Mouse (Mus musculus) midbrain, embryonic 11.5 days (tissue): ENCODE measurements around the gene Tm4sf5. TPM values are rescaled to one million over a fixed set of nuclear protein-coding genes. Genes with fewer than 3 reads are reported as not detected.

Experiments used
- ATAC-seq: fragments of 200-750 bp; cut with Nextera tagmentation; 2 replicates; pipeline ENCODE4 v1.8.0; 2017; ENCODE audit warnings: moderate TSS enrichment, moderate library complexity; ENCODE audit not compliant: low FRiP score
- DNase-seq: peaks from one replicate; pipeline ENCODE4 v3.0.0; 2015; ENCODE audit warnings: low spot score; ENCODE audit errors: missing footprints
- H3K27ac ChIP-seq: fragments of 300-500 bp; sonication (generic); 2 replicates; pipeline ENCODE4 v1.5.1; 2014; ENCODE audit warnings: low read depth, low read length
- H3K27me3 ChIP-seq: fragments of 300-500 bp; sonication (generic); 2 replicates; pipeline ENCODE4 v1.6.1; 2014; ENCODE audit warnings: mild to moderate bottlenecking, low read length, moderate library complexity, mixed read lengths; ENCODE audit not compliant: control insufficient read depth, insufficient read depth
- H3K36me3 ChIP-seq: fragments of 300-500 bp; sonication (generic); 2 replicates; pipeline ENCODE4 v1.6.1; 2014; ENCODE audit warnings: mild to moderate bottlenecking, low read length, moderate library complexity, mixed read lengths; ENCODE audit not compliant: control insufficient read depth, insufficient read depth
- H3K4me1 ChIP-seq: fragments of 300-500 bp; sonication (generic); 2 replicates; pipeline ENCODE4 v1.6.1; 2014; ENCODE audit warnings: low read length; ENCODE audit not compliant: control insufficient read depth, insufficient read depth
- H3K4me2 ChIP-seq: fragments of 300-500 bp; sonication (generic); 2 replicates; pipeline ENCODE4 v1.6.1; 2014; ENCODE audit warnings: mild to moderate bottlenecking, moderate library complexity
- H3K4me3 ChIP-seq: fragments of 300-500 bp; sonication (generic); 2 replicates; pipeline ENCODE4 v1.5.1; 2014; ENCODE audit warnings: low read depth, low read length
- H3K9ac ChIP-seq: fragments of 300-500 bp; sonication (generic); 2 replicates; pipeline ENCODE4 v1.6.1; 2014; ENCODE audit warnings: low read length
- H3K9me3 ChIP-seq: fragments of 300-500 bp; sonication (generic); 2 replicates; pipeline ENCODE4 v1.6.1; 2016; ENCODE audit warnings: low read length; ENCODE audit not compliant: control insufficient read depth
- WGBS: fragments of 180-500 bp; shearing (Covaris S2); extraction: QIAGEN DNeasy Blood & Tissue Kit; methylation state at CpG from one replicate; pipeline ENCODE4 v1.1.7; 2014; 5-methylcytosine and 5-hydroxymethylcytosine counted together
- polyA plus RNA-seq: library from polyadenylated mRNA; unstranded; fragments of >200 nt; fragmentation: Nextera tagmentation; extraction: Ambion mirVana; gene quantifications from 2 replicates; pipeline ENCODE4 v1.2.1, GENCODE M21; 2014

Tm4sf5 gene
- polyA plus RNA-seq, 1 experiment from 2014 or later: not detected

GRCm38 (mm10) chr11:70502018-70502417 lies 3.0 kb upstream of the Tm4sf5 start:
- H3K27ac ChIP-seq: no peak overlapping the region
- no peaks in the 10 kb centered on the region for H3K36me3 ChIP-seq
- DNase-seq: no peak
- no peak overlapping the region for H3K4me3 ChIP-seq
- WGBS: 85% methylated on average over 3 of the region's 3 CpGs
- no peaks in the 10 kb centered on the region for H3K4me1 ChIP-seq
- no peak for ATAC-seq
- no peaks in the 10 kb centered on the region for H3K27me3 ChIP-seq
- H3K9me3 ChIP-seq: no peaks in the 10 kb centered on the region
- H3K4me2 ChIP-seq: no peak overlapping the region
- no peak overlapping the region for H3K9ac ChIP-seq

GRCm38 (mm10) chr11:70506385-70506784 lies 1.3 kb downstream of the Tm4sf5 start:
- WGBS: 31% methylated on average over 4 of the region's 4 CpGs
- Histone ChIP-seq H3K27ac (no peak overlapping the region), H3K4me3 (no peak overlapping the region)

DNA sequence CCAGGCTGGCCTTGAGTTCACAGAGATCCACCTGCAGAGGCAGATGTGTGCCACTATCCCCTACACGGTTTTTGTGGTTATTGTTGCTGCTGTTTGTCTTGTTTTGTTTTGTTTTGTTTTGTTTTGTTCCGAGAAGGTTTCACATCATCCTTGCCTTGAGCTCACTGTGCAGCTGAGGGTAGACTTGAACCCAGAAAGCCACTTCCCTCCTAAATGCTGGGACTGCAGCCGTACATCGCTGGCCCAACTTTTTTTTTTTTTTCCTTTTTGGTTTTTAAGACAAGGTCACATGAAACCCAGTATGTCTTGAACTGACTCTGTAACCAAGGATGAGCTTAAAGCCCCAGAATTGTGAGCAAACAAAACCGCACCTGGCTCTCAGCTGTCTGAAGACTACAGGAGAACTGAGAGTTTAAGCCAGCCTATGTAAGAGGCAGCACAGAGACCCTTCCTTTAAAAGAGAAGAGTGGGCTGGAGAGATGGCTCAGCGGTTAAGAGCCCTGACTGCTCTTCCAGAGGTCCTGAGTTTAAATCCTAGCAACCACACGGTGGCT lies 2.0 kb downstream of the Tm4sf5 start:
- Histone ChIP-seq H3K4me2 (no peak overlapping the region), H3K27ac (no peak overlapping the region), H3K4me1 (peaks cover 3% of the 10 kb centered on the region; the same call in 1 of the 2 replicates), H3K27me3 (no peaks in the 10 kb centered on the region), H3K9me3 (no peaks in the 10 kb centered on the region), H3K36me3 (no peaks in the 10 kb centered on the region), H3K9ac (no peak overlapping the region), H3K4me3 (no peak overlapping the region)
- WGBS: 69% methylated on average over 7 of the region's 7 CpGs
- DNase-seq (no peak), ATAC-seq (no peak)

More at GRCm38 (mm10) chr11:70506385-70506784, 1.3 kb downstream of the Tm4sf5 start:
- no peaks in the 10 kb centered on the region for H3K27me3 ChIP-seq
- DNase-seq (peak; percentile 86), ATAC-seq (no peak)
- no peaks in the 10 kb centered on the region for H3K9me3 ChIP-seq
- no peaks in the 10 kb centered on the region for H3K36me3 ChIP-seq
- H3K4me1 ChIP-seq: peaks cover 3% of the 10 kb centered on the region; the same call in 1 of the 2 replicates
- no peak overlapping the region for H3K9ac ChIP-seq
- H3K4me2 ChIP-seq: no peak overlapping the region

- WGBS: 8% methylated on average over 19 of the region's 19 CpGs
- Histone ChIP-seq H3K4me2 (peak overlapping the region; percentile 29; the same call in 1 of the 2 replicates), H3K4me1 (peaks cover 5% of the 10 kb centered on the region; the same call in 1 of the 2 replicates), H3K27ac (no peak overlapping the region), H3K27me3 (no peaks in the 10 kb centered on the region), H3K4me3 (no peak overlapping the region), H3K9me3 (no peaks in the 10 kb centered on the region), H3K36me3 (no peaks in the 10 kb centered on the region), H3K9ac (no peak overlapping the region)
- no peak for ATAC-seq
- peak; percentile 91 for DNase-seq
Observed at GRCm38 (mm10) chr11:70509753-70510564, 4.9 kb downstream of the Tm4sf5 start.

DNA sequence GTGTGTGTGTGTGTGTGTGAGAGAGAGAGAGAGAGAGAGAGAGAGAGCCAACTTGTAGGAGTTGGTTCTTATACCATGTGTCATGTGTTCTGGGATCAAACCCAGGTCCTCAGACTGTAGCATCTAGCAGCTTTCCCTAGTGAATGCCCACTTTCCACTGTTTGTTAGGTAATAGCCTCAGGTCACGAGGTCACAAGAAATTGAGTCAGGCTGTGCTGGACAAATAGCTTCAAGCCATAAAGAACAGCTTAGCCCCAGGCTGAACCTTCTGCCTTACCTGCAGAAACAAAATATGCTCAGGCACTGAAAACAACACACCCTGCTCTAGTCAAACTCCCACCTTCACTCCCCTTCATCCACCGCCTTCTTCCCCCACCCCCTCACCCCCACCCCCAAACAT lies 6.2 kb downstream of the Tm4sf5 start:
- no peak overlapping the region for H3K9ac ChIP-seq
- ATAC-seq (no peak), DNase-seq (no peak)
- WGBS: 74% methylated on average over 2 of the region's 2 CpGs
- H3K27me3 ChIP-seq: no peaks in the 10 kb centered on the region
- H3K9me3 ChIP-seq: no peaks in the 10 kb centered on the region
- H3K4me1 ChIP-seq: peaks cover 5% of the 10 kb centered on the region; the same call in 1 of the 2 replicates
- no peak overlapping the region for H3K4me2 ChIP-seq
- no peak overlapping the region for H3K4me3 ChIP-seq
- H3K27ac ChIP-seq: no peak overlapping the region
- H3K36me3 ChIP-seq: no peaks in the 10 kb centered on the region

DNA sequence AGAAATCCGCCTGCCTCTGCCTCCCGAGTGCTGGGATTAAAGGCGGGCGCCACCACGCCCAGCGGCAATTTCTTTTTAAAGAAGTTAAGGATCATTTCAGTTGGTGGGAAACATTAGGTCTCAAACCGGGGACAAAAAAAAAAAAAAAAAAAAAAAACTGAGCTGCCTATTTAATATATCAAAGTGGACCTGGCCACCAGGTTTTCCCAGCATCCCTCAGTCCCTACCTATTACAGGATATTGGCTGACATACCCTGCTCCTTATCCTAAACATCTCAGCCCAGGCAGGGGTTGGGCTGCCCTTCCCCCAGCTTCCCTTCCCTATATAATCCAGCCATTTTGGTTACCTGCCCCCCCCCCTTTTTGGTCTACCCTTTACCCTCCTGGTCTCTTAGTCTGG lies 6.8 kb downstream of the Tm4sf5 start:
- H3K4me3 ChIP-seq: no peak overlapping the region
- ATAC-seq: no peak
- H3K4me1 ChIP-seq: peaks cover 5% of the 10 kb centered on the region; the same call in 1 of the 2 replicates
- no peaks in the 10 kb centered on the region for H3K27me3 ChIP-seq
- 97% methylated on average over 7 of the region's 7 CpGs for WGBS
- DNase-seq: no peak
- H3K9ac ChIP-seq: no peak overlapping the region
- no peak overlapping the region for H3K27ac ChIP-seq
- H3K9me3 ChIP-seq: no peaks in the 10 kb centered on the region
- no peaks in the 10 kb centered on the region for H3K36me3 ChIP-seq
- H3K4me2 ChIP-seq: no peak overlapping the region

DNA sequence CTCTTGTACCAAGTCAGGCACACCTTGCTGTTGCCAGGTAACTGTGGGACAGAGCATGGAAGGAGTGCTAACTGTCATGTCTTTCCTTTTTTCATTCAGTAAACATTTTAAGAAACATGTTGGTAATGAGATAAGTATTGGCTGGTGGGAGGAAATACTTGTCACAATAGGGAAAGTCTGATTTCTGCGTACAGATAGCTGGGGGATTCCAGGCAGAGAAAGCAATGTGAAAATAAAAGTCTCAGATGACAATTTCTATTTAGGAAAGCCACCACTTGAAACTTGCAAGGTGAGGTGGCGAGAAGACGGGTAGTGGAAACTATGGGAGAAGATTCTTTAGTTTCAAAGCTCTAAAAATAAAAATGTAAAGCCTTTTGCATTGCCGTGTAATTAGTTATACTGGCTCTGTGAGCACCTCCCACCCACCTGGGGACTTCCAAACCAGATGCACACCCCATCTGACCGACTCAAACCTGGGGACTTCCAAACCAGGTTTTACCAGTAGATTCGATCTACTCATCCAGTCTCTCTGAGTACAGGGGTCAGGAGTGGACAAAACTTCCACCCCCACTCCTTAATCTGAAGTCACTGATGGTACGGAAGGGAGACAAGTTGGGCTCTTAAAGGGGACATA lies 7.8 kb downstream of the Tm4sf5 start:
- Histone ChIP-seq H3K27ac (no peak overlapping the region), H3K9ac (no peak overlapping the region), H3K36me3 (no peaks in the 10 kb centered on the region), H3K4me1 (peaks cover 5% of the 10 kb centered on the region; the same call in 1 of the 2 replicates), H3K4me2 (no peak overlapping the region), H3K9me3 (no peaks in the 10 kb centered on the region), H3K27me3 (no peaks in the 10 kb centered on the region), H3K4me3 (no peak overlapping the region)
- DNase-seq: no peak
- WGBS: 80% methylated on average over 7 of the region's 7 CpGs
- ATAC-seq: no peak

- DNase-seq (peak; percentile 85), ATAC-seq (no peak)
- Histone ChIP-seq H3K4me2 (no peak overlapping the region), H3K36me3 (no peaks in the 10 kb centered on the region), H3K9ac (no peak overlapping the region), H3K27ac (no peak overlapping the region), H3K27me3 (no peaks in the 10 kb centered on the region), H3K4me1 (peaks cover 5% of the 10 kb centered on the region; the same call in 1 of the 2 replicates), H3K4me3 (no peak overlapping the region), H3K9me3 (no peaks in the 10 kb centered on the region)
- 52% methylated on average over 11 of the region's 11 CpGs for WGBS
Observed at GRCm38 (mm10) chr11:70513520-70513919, 8.5 kb downstream of the Tm4sf5 start.

- no peak within 1 kb of the TSS for H3K9ac ChIP-seq
- no peak for ATAC-seq
Observed at GRCm38 (mm10) chr11:70514288-70514687, 9.2 kb downstream of the Tm4sf5 start, which contains the start of gene Vmo1. Vmo1 (minus strand) TSS chr11:70514616.

More at GRCm38 (mm10) chr11:70514288-70514687, 9.2 kb downstream of the Tm4sf5 start, which contains the start of gene Vmo1:
- peaks cover 5% of the 10 kb centered on the region; the same call in 1 of the 2 replicates for H3K4me1 ChIP-seq
- no peaks in the 10 kb centered on the region for H3K36me3 ChIP-seq
- no peak within 1 kb of the TSS for H3K27ac ChIP-seq
- H3K4me2 ChIP-seq: no peak within 1 kb of the TSS
- no peak within 1 kb of the TSS for H3K4me3 ChIP-seq
- DNase-seq: no peak
- H3K27me3 ChIP-seq: no peaks in the 10 kb centered on the region; the same call in 1 of the 2 replicates
- no peaks in the 10 kb centered on the region for H3K9me3 ChIP-seq
- WGBS: 91% methylated on average over 7 of the region's 7 CpGs
